Mouse (Mus musculus): ENCODE results near the gene Eme2. TPM values are rescaled to one million over a fixed set of nuclear protein-coding genes. Genes with fewer than 3 reads are reported as not detected.

Gene Eme2
- polyA plus RNA-seq, 1 experiment from 2014 or later = 27.9 TPM

DNA sequence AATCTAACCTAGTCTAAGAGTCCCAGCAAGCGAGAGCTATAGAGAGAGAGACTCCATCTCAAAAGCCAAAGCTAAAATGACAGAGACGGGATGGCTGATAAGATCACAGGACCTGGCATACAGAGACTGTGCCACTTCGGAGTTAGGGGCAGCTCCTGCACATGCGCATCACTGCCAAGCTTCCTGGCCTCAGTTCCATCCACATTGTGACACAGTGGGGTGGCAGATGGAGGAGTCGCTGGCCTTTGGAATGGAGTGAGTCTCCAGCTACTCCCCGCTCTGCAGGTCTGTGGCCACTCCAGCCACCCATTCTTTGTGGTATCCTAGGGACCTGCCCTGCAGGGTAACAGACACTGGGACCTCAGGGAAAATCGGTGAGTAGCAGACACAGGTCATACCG lies 29.1 kb downstream of the Eme2 start, which contains the start of gene Igfals:
Igfals (plus strand) TSS at position 222 of the 400 bp plus-strand sequence.
- no peak within 1 kb of the TSS for H3K9ac ChIP-seq (replicated peaks)
- no peak within 1 kb of the TSS for H3K27ac ChIP-seq (replicated peaks)
- no peak for ATAC-seq (ENCODE audit: low FRiP score)
- H3K27me3 ChIP-seq (replicated peaks) = no peaks in the 10 kb centered on the region
- H3K4me2 ChIP-seq = no peak within 1 kb of the TSS
- 90% methylated on average over 8 of the region's 8 CpGs for WGBS
- H3K4me1 ChIP-seq = no peaks in the 10 kb centered on the region
- H3K9me3 ChIP-seq (replicated peaks) = no peaks in the 10 kb centered on the region
- no peak within 1 kb of the TSS for H3K4me3 ChIP-seq (replicated peaks)
- peaks cover 52% of the 10 kb centered on the region for H3K36me3 ChIP-seq

DNA sequence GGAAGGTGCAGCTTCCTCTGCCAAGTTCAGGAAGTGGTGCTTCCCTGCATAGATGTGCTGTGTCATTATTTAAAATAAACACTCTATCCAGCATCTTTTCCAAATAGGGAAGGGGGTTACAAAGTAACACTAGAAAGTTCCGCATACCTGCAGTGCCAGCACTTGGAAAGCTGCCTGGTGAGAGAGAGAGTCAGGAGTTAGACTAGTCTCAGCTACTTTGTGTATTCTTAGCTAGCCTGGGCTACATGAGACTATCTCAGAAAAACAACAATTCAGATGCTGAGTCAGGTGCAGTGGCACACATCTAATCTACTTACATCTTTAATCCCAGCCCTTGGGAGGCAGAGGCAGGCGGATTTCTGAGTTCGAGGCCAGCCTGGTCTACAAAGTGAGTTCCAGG lies 33.1 kb downstream of the Eme2 start:
- no peak overlapping the region for H3K27ac ChIP-seq (replicated peaks)
- H3K36me3 ChIP-seq = peaks cover 83% of the 10 kb centered on the region
- WGBS = 96% methylated on average over 3 of the region's 3 CpGs

DNA sequence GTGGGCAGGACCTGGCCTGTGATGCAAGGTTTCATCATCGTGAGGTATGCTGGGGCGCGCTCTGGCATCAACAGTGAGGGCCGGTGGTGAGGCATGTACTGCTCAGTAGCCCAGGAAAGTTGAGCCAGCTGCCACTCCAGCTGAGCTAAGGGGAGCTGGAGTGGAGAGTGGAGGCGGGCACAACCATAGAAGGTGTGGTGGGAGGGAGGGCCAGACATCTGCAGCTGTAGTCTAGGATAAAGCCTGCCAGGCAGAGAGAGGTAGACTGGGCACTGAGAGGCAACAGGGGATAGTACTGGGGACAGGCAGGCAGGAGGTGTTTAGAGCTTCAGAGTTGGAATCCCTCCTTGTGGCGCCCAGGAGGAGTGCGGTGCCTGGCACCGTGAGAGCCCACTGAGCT lies 34.8 kb downstream of the Eme2 start:
- Histone ChIP-seq H3K4me1 (no peaks in the 10 kb centered on the region), H3K27ac (replicated peaks) (no peak overlapping the region), H3K4me3 (replicated peaks) (no peak overlapping the region), H3K27me3 (replicated peaks) (no peaks in the 10 kb centered on the region), H3K36me3 (peaks cover 83% of the 10 kb centered on the region), H3K4me2 (no peak overlapping the region), H3K9me3 (replicated peaks) (no peaks in the 10 kb centered on the region), H3K9ac (replicated peaks) (no peak overlapping the region)
- no peak for ATAC-seq (ENCODE audit: low FRiP score)
- 92% methylated on average over 8 of the region's 8 CpGs for WGBS

More for the DNA sequence above, 33.1 kb downstream of the Eme2 start:
- ATAC-seq (ENCODE audit: low FRiP score) = no peak
- Histone ChIP-seq H3K4me3 (replicated peaks) (no peak overlapping the region), H3K27me3 (replicated peaks) (no peaks in the 10 kb centered on the region), H3K9me3 (replicated peaks) (no peaks in the 10 kb centered on the region), H3K9ac (replicated peaks) (no peak overlapping the region), H3K4me2 (no peak overlapping the region), H3K4me1 (no peaks in the 10 kb centered on the region)

DNA sequence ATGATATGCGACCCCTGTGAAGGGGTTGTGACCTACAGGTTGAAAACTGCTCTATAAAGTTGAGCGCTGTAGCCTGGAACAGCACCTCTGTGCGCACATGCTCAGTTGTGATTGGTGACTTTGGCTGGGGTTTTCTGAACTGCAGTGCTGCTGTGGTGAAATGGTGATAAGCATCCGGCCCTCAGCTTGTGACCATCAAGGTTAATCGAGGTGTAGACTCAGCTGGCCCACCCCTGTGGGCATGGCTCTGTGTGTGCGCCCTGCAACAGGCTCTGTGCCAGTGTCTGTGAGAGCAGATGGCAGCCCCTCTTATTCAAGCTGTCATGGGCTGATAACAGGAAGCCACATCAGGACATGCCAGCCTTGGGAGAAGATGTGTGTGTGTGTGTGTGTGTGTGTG lies 35.9 kb downstream of the Eme2 start:
- Histone ChIP-seq H3K27me3 (replicated peaks) (no peaks in the 10 kb centered on the region), H3K36me3 (peaks cover 74% of the 10 kb centered on the region), H3K9ac (replicated peaks) (no peak overlapping the region), H3K4me1 (no peaks in the 10 kb centered on the region), H3K9me3 (replicated peaks) (no peaks in the 10 kb centered on the region), H3K4me2 (no peak overlapping the region), H3K4me3 (replicated peaks) (no peak overlapping the region), H3K27ac (replicated peaks) (no peak overlapping the region)
- ATAC-seq (ENCODE audit: low FRiP score) = no peak
- 89% methylated on average over 6 of the region's 6 CpGs for WGBS

DNA sequence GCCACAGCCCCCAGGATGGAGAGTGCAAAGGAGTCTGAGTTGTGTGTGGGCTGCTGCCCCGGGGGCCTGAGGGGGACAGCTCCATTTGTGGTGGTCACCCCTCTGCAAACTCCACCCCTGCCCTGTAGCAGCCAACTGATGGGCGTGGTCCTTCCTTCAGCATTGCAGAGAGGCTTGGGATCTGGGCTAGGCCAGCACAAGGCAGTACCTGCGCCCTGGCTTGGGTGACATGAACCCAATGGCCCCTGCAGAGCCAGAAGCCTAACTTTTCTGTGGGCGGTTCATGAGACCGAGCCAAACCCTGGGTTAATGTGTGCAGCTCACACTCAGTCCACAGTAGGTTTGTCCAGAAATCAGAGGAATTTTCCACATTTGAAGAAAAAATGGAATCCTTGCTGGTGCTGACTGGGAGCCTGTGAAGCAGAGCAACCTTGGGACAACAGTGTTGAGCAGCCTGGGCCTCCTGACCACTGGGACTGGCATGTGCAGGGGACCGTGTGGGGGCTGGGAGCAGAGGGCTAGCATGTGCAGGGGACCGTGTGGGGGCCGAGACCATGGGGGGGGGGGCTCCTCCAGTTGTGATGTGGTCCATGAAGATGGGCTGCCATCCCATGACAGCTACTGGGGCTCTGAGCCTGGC lies 36.9 kb downstream of the Eme2 start:
- H3K36me3 ChIP-seq = peaks cover 75% of the 10 kb centered on the region
- no peaks in the 10 kb centered on the region for H3K9me3 ChIP-seq (replicated peaks)

DNA sequence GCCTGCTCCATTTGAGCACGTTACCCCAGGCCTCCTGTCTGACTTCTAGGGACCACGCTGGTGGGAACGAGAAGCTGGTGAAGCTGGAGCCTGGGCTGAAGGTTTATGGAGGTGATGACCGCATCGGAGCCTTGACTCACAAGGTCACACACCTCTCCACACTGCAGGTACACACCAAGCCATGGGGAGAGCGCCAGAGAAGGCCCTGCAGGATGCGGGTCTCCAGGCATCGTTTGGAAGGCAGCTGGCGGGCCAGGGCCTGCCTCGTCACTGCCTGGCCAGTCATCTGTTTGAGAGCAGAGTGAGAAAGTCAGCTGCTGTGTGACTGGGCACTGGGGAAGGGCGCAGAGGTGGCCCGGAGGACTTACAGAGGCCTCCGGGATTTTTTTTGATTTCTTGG lies 38.3 kb downstream of the Eme2 start:
- no peak for ATAC-seq (ENCODE audit: low FRiP score)
- H3K36me3 ChIP-seq = peaks cover 65% of the 10 kb centered on the region
- 93% methylated on average over 13 of the region's 13 CpGs for WGBS
- no peak overlapping the region for H3K9ac ChIP-seq (replicated peaks)
- H3K9me3 ChIP-seq (replicated peaks) = no peaks in the 10 kb centered on the region
- H3K27me3 ChIP-seq (replicated peaks) = no peaks in the 10 kb centered on the region; the same call in 1 of the 2 replicates
- no peak overlapping the region for H3K4me2 ChIP-seq
- no peak overlapping the region for H3K4me3 ChIP-seq (replicated peaks)
- H3K4me1 ChIP-seq = peaks cover 5% of the 10 kb centered on the region
- no peak overlapping the region for H3K27ac ChIP-seq (replicated peaks)

More for the DNA sequence above, 36.9 kb downstream of the Eme2 start:
- no peak for ATAC-seq (ENCODE audit: low FRiP score)
- H3K9ac ChIP-seq (replicated peaks) = no peak overlapping the region
- no peak overlapping the region for H3K27ac ChIP-seq (replicated peaks)
- no peaks in the 10 kb centered on the region for H3K4me1 ChIP-seq
- no peak overlapping the region for H3K4me3 ChIP-seq (replicated peaks)
- H3K27me3 ChIP-seq (replicated peaks) = no peaks in the 10 kb centered on the region
- WGBS = 91% methylated on average over 8 of the region's 8 CpGs
- H3K4me2 ChIP-seq = no peak overlapping the region

DNA sequence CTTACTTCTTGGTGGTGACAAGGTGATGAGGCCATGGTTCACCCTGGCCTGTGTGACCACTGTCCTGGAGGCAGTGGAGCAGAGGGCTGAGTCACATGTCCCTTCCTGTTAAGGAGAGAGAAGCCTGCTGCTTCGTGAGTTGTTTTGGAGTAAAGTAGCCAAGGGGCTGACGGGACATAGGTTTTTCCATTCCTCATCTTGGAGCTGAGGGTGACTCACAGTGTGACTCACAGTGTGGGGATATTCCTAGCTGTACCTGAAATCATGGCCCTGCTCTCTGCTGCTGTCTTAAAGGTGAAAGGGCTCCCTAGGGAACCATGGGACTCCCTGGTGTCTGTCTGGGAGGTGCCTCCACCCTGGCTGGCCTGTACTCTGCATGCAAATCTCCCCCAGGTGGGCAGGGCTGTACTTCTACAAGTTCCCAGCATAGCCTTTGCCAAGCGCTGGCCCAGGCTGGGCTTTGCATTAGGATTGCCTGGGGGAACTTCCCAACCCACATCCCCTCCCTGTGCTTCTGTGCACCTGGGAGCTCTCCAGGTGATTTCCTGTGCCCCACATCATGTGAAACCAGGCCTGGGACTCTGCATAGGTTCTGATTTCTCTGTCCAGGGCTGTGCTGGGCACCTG lies 38.9 kb downstream of the Eme2 start:
- Histone ChIP-seq H3K9ac (replicated peaks) (no peak overlapping the region), H3K27me3 (replicated peaks) (no peaks in the 10 kb centered on the region; the same call in 1 of the 2 replicates), H3K36me3 (peaks cover 59% of the 10 kb centered on the region), H3K4me2 (no peak overlapping the region), H3K4me1 (peaks cover 12% of the 10 kb centered on the region), H3K9me3 (replicated peaks) (no peaks in the 10 kb centered on the region), H3K4me3 (replicated peaks) (no peak overlapping the region), H3K27ac (replicated peaks) (no peak overlapping the region)
- no peak for ATAC-seq (ENCODE audit: low FRiP score)
- 76% methylated on average over 3 of the region's 3 CpGs for WGBS

DNA sequence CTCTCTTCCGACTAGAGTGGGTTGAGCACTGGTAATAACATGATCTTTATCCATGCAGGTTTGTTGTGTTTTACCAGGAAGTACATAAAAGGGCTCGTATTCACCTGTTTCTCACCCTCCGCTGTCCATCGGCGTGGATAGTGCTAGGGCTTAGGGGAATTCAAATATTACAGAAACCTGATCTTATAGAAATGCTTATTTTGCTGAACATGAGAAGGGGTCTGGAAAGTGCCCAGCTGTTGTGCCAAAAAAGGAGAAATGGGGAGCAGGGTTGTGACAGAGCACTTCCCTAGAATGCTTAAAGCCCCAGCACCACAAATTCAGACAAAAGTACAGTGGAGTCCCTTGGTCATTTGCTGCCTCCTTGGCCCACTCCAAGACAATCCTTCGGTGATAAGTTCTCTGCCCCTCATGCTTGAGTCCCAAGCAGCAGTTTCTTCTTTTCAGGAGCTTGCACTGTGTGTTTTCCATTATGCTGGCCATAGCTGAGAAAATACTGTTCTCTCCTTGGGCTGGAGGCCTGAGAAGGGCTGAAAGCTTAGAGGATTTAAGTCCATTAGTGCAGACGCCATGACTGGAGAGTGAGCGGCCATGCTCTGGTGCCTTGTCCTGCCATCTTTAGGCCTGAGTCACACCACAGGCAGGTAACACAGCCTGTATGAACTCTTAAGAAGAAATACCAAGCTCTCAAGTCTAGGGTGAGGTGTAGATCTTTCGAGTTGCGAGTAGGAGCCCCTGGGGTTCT lies 43.3 kb downstream of the Eme2 start:
- no peak for ATAC-seq (ENCODE audit: low FRiP score)
- H3K4me3 ChIP-seq (replicated peaks) = peak overlapping the region; percentile 98
- H3K9ac ChIP-seq (replicated peaks) = peak overlapping the region; percentile 70
- 85% methylated on average over 10 of the region's 10 CpGs for WGBS
- no peak overlapping the region for H3K27ac ChIP-seq (replicated peaks)
- H3K4me1 ChIP-seq = peaks cover 23% of the 10 kb centered on the region
- peaks cover 23% of the 10 kb centered on the region for H3K36me3 ChIP-seq
- no peaks in the 10 kb centered on the region for H3K9me3 ChIP-seq (replicated peaks)
- H3K4me2 ChIP-seq = peak overlapping the region; percentile 93
- H3K27me3 ChIP-seq (replicated peaks) = no peaks in the 10 kb centered on the region; the same call in 1 of the 2 replicates

DNA sequence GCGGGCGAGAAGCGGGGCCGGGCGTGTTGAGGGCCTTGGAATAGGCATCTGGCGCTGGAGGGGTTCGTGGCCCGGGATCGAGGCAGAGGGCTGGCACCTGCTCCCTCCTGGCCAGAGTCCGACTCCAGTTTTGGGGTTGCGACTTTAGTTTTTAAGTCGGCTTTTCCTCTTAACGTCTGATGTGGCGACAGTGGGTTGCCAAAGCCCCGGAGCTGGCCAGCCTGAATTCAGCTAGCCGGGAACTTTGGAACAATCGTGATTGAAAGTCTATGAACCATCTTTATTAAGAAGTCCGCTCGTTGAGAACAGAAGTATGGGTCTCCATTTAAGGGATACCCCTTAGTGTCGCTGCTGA lies 44.1 kb downstream of the Eme2 start:
- WGBS = 2% methylated on average over 20 of the region's 20 CpGs
- H3K36me3 ChIP-seq = peaks cover 15% of the 10 kb centered on the region

GRCm38 (mm10) chr17:24850065-24850772 lies 44.7 kb downstream of the Eme2 start, which contains the start of gene Fahd1:
TSS of gene Fahd1 (minus strand) at chr17:24850364.
- peak; percentile 100 for ATAC-seq (ENCODE audit: low FRiP score)
- 1% methylated on average over 58 of the region's 58 CpGs for WGBS
- H3K4me3 ChIP-seq (replicated peaks) = peak within 1 kb of the TSS; percentile 98

More for the DNA sequence above, 44.1 kb downstream of the Eme2 start:
- ATAC-seq (ENCODE audit: low FRiP score) = no peak
- no peaks in the 10 kb centered on the region; the same call in 1 of the 2 replicates for H3K27me3 ChIP-seq (replicated peaks)
- peaks cover 23% of the 10 kb centered on the region for H3K4me1 ChIP-seq
- H3K27ac ChIP-seq (replicated peaks) = peak overlapping the region; percentile 98
- peak overlapping the region; percentile 93 for H3K4me2 ChIP-seq
- H3K9ac ChIP-seq (replicated peaks) = peak overlapping the region; percentile 70
- peak overlapping the region; percentile 98 for H3K4me3 ChIP-seq (replicated peaks)
- no peaks in the 10 kb centered on the region for H3K9me3 ChIP-seq (replicated peaks)

GRCm38 (mm10) chr17:24849733-24850064 lies 45.2 kb downstream of the Eme2 start:
- H3K4me2 ChIP-seq = peak overlapping the region; percentile 93
- H3K9ac ChIP-seq (replicated peaks) = peak overlapping the region; percentile 77
- no peaks in the 10 kb centered on the region for H3K9me3 ChIP-seq (replicated peaks)
- peak overlapping the region; percentile 98 for H3K27ac ChIP-seq (replicated peaks)
- ATAC-seq (ENCODE audit: low FRiP score) = peak; percentile 79
- WGBS = 0% methylated on average over 21 of the region's 21 CpGs
- H3K27me3 ChIP-seq (replicated peaks) = no peaks in the 10 kb centered on the region; the same call in 1 of the 2 replicates
- H3K4me3 ChIP-seq (replicated peaks) = peak overlapping the region; percentile 98
- H3K4me1 ChIP-seq = peaks cover 23% of the 10 kb centered on the region
- peaks cover 9% of the 10 kb centered on the region for H3K36me3 ChIP-seq

More at GRCm38 (mm10) chr17:24850065-24850772, 44.7 kb downstream of the Eme2 start, which contains the start of gene Fahd1:
- Histone ChIP-seq H3K9ac (replicated peaks) (peak within 1 kb of the TSS; percentile 77), H3K27ac (replicated peaks) (peak within 1 kb of the TSS; percentile 98), H3K9me3 (replicated peaks) (no peaks in the 10 kb centered on the region), H3K4me2 (peak within 1 kb of the TSS; percentile 93), H3K36me3 (peaks cover 12% of the 10 kb centered on the region), H3K4me1 (peaks cover 23% of the 10 kb centered on the region), H3K27me3 (replicated peaks) (no peaks in the 10 kb centered on the region; the same call in 1 of the 2 replicates)

Measured in neural tube, embryonic 15.5 days (tissue).